Mouse (Mus musculus) large intestine, adult 2 months (tissue): Measurements from ENCODE around the gene Klhdc9. TPM values are rescaled to one million over a fixed set of nuclear protein-coding genes. Genes with fewer than 3 reads are reported as not detected.
A peak's percentile ranks its signal among the peaks of the same experiment; 100 is the strongest.
"Not testable (repeated sequence)": the region's sequence is repeated elsewhere in the genome, so short reads cannot be mapped to it uniquely, and the experiment has no call there.

Source experiments
- DNase-seq: peaks from one replicate; pipeline ENCODE4 v3.0.0-alpha.2; 2012; ENCODE audit warnings: low read depth, low spot score
- WGBS: fragments of 180-500 bp; shearing (Covaris S2); methylation state at CpG from one replicate; pipeline ENCODE4 v1.1.7; 2018; 5-methylcytosine and 5-hydroxymethylcytosine counted together
- polyA plus RNA-seq: library from polyadenylated mRNA; depleted of rRNA; stranded (reverse); fragments of >200 nt; gene quantifications from 2 replicates; pipeline ENCODE4 v1.2.3, GENCODE M21; 2012

Gene Klhdc9
- polyA plus RNA-seq, 1 experiment = 0.14 TPM

DNA sequence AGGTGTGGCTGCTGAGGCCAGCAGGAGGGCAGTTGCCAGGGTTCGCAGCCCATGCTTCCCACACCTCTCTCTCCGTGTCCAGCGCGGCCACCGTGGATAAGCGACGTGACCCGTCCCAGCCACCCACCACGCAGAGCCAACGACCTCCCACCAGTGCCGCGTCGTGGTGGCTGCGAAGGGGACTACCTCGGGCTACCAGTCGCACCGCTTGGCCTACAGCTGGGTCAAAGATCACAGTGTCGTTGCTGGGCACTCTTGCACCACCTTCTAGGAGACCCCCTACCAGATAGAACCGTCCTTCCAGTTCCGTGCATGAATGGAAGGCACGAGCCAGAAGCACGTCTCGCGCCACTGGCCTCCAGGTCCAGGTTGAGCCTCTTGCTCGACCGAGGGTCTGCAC is 345 bp downstream of the Klhdc9 start:
- WGBS = 13% methylated on average over 26 of the region's 26 CpGs
- DNase-seq = no peak

DNA sequence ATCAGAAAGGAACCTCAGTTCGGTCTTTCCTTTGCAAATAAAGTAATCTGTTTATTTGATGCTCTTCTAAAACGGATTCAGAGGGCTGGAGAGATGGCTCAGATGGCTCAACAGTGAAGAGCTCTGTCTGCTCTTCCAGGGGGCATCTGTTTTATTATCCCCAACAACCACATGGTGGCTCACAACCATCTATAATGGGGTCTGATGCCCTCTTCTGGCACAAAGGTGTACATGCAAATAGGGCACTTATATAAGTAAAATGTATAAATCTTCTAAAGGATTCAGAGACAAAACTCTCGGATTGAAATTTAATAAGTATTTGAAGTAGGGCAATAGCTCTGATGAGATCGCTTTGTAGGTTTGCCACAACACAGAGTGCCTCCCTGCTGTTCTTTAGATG is 2.2 kb downstream of the Klhdc9 start:
- WGBS = 55% methylated on average over 4 of the region's 4 CpGs
- no peak for DNase-seq

DNA sequence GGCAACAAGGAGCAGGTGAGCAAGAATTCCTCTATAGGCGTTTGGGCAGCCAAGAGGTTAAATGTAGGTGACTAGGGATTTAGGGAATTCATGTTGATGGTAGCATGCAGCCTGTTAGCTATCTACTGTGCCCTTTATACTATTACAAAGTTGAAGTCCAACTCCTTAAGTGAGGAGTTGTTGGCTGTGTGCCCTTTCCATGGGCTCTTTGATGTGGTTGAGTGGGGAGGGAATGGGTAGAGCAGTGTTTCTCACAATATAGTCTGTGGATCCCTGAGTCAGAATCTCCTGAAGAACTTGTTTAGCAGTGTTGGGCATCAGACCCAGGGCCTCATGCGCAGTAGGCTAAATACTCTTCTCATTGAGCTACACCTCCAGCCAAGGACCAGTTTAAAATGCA is 3.8 kb downstream of the Klhdc9 start:
- WGBS = 92% methylated on average over 2 of the region's 2 CpGs
- DNase-seq = no peak

DNA sequence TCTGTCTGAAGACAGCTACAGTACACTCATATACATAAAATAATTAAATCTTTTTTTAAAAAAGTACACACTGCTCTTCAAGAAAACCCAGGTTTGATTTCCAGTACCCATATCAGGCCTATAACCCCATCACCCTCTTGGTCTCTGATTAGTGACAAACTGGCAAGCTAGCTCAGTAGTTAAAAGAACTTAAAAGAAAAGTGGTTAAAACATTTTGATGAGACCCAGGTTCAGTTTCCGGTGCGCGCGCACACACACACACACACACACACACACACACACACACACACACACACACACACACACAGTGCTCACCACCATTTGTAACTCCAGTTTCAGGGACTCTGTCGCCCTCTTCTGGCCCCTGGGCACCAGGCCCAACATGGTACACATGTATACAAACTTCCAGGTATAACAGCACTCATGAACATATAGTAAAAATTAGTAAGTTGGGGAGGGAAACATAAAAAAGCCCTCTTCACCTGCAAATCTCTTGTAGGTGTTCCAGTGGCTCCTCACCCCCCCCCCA is 4.7 kb downstream of the Klhdc9 start:
- WGBS = 72% methylated on average over 5 of the region's 5 CpGs
- no peak for DNase-seq

DNA sequence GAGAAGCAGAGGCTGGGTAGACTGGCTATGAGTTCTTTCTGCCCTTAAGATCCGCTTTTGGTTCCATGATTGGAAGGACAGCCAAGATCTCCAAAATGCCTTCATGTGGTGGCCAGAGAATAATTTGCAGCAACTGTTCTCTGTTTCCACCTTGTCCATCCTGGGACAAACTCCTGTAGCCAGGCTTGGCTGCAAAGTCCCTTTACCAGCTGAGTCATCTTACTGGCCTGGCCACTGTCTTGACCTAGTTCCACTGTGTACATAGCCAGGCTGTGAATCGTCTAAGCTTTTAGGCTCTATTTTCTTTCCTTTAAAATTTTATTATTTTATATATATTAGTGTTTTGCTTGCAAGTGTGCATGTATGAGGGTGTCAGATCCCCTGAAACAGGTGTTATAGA is 11.4 kb downstream of the Klhdc9 start:
- DNase-seq = no peak
- WGBS = 52% methylated on average over 2 of the region's 2 CpGs

DNA sequence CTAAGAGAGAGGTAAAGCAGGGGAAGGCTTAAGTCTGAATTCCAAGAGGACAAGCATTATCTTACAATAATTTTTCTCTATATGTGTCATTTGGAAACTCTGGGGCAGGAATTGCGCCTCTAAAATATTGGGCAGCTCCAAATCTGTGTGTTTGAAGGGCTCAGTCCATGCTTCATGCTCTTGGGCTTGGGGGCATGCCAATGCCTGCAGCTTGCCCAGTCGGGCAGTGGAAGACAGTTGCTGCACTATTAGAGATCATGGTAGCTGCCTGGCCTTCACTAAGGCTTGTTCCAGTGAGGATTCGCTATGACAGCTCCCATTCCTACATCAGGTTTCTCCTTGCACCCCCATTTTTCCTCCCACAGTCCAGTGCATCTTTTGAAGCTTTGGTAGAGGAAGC is 11.9 kb downstream of the Klhdc9 start:
- 88% methylated on average over 3 of the region's 3 CpGs for WGBS
- DNase-seq = no peak

DNA sequence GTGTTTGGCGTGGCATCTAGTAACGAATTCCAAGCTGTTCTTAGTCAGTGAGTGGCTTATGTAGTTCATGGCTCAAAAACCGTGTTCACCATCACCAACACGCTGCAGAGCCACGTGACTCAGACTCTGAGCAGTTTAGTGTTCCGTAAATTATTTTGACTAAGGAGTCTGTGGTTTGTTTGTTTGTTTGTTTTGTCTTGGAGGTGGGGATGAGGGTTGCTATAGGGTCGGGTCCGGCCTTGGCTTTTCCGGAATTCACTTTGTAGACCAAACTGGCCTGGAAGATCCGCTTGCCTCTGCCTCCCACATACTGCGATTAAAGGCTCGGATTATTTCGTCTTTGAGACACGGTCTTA is 14.5 kb downstream of the Klhdc9 start:
- DNase-seq = no peak
- under 1% methylated on average over 14 of the region's 14 CpGs for WGBS

DNA sequence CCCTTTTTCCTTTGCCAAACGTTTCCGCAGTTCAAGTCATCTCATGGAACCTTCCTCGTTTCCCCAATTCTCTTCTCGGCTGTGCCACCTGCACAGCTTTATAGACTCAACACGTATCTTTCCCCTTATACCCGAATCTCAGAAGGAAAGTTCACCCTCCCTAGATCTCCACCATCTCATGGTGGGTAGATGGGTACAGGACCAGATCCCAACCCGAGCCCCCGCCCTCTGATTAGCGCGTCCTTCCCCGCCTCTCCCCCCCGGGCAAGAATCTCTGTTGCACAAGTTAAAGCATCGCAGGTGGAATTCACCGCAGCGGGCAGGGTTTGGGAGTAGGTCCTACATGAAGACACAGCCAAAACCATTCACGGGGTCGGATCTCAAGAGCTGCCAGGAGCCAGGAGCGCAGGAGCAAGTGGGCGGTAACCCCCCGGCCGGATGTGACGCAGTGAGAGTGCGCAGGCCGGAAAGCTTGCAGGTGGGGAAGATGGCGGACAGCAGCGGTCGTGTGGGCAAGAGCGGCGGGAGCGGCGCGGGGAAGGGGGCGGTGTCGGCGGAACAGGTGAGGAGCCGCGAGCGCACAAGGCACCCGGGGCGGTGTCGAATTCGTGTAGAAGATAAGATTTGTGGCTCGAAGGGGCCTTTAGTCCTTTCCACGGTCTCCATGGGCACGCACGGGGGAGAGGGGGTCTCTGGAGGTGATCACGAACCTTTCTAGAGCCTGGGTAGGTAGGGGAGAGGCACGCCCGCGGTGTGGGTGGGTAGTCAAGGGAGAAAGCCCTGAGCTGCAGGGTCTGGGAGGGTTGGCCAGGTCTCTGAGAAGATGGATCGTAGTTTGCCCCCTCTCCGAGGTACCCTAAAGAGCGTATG is 15.1 kb downstream of the Klhdc9 start, which contains the start of the genes Nit1 and Pfdn2:
Nit1 (minus strand) TSS at position 422 of the 870 bp plus-strand sequence.
Pfdn2 (plus strand) TSS at position 446 of the 870 bp plus-strand sequence.
- WGBS = under 1% methylated on average over 53 of the region's 53 CpGs
- DNase-seq = peak; percentile 67

DNA sequence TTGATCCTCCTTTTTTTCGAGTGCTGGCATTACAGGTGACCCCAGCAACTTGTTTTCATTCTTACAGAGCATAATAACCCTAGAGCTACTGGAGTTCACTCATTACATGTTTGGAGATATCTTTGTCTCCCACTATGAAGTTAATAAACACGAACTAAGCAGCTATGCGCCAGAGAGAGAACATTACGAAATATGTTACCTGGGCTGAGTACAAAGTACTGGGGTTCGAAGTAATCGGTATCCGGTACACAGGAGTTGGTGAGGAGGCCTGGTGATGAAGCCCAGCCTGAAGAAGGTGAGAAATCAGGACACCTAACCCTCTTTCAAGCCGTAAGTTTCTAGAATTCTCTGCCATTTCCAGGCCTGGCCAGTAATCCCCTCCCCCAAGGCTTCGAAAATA is 15.9 kb downstream of the Klhdc9 start:
- WGBS = 48% methylated on average over 9 of the region's 9 CpGs
- no peak for DNase-seq

DNA sequence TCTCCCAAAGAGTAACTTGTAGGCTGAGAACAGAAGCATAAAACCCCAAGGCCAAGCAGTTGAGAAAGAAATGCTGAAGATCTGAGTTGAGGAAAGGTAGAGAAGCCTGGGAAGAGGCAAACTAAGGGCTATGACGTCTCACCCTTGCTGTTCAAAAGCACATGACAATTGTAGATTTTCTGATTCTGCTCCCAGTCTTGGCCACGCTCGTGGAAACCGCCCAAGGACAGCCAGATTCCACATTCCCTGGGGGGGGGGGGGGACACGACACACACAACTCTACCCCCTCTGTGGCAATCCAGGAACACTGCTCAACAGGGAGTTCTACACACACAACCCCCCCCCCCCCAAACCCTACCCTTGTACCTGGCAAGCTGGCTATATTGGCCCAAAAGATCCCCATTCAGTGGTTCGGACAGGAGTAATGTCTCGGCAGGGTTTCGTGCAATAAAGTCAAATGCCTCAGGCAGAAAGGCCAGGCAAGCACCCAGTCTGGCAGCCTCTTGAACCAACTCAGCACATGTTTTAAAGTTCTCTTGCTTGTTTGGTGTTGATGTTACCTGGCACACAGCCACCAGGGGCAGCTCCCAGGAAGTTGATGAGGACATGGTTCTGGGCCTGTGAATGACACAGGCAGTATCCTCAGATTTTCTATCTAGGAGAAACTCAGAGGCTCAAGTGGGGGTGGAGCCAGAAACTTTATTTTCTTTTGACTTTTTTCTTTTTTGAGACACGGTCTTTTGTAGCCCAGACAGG is 16.5 kb downstream of the Klhdc9 start:
- DNase-seq = no peak
- WGBS = 43% methylated on average over 9 of the region's 9 CpGs

DNA sequence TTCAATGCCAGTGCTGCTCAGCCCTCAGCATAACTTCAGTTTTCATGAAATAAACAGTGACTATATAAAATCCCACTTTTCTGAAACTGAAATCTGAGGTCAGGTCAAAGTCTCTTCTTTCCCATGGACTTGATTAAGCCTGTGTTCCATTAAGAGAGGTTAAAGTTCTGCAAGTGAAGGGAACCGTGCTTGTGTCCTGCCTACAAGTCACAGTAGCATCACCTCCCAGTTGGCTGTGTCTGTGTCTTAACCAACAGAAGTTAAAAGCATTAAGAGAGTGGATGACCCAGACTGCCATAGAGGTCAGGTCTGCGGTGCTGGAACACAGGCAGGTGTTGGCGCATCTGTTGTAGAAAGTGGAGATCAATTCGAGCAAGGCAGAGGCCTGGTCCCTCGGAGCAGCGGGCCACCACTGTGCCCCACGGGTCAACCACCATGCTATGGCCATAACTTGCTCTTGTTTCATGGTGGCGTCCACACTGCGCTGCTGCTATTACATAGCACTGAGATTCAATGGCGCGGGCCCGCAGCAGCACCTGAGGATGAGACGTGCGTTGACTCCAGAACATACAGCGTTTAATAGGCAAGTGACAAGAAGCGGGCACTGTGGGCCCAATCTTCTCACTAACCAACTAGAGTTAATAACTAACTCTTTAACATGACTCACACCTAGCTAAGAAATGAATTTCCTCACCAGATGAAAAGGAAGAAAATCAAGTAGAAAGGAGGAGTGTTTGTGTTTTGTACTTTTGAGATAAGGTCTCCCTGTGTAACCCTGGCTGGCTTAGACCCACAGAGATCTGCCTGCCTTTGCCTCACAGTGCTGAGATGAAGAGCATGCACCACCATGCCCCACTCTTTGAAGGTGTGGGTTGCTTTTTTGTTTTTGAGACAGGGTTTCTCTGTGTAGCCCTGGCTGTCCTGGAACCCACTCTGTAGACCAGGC is 18.1 kb downstream of the Klhdc9 start:
- WGBS = 78% methylated on average over 16 of the region's 16 CpGs
- no peak for DNase-seq

DNA sequence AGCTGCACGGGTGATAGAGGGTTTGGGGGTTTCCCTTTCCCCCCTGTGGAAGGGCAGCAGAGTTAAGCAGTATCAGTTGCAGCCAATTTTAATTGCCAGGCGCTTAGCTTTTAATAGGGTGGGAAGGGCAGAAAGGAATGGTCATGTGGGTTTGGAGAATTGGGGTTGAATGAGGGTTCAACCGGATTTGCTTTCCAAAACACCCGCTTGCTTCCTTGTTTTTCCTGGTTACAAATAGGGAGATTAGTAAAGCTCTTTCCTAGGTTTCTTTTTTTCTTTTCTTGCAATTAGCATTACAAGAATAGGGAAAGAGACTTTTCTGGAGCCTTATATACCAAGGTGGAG is 30.4 kb downstream of the Klhdc9 start:
- WGBS = 0% methylated on average over 4 of the region's 4 CpGs
- DNase-seq = no peak

DNA sequence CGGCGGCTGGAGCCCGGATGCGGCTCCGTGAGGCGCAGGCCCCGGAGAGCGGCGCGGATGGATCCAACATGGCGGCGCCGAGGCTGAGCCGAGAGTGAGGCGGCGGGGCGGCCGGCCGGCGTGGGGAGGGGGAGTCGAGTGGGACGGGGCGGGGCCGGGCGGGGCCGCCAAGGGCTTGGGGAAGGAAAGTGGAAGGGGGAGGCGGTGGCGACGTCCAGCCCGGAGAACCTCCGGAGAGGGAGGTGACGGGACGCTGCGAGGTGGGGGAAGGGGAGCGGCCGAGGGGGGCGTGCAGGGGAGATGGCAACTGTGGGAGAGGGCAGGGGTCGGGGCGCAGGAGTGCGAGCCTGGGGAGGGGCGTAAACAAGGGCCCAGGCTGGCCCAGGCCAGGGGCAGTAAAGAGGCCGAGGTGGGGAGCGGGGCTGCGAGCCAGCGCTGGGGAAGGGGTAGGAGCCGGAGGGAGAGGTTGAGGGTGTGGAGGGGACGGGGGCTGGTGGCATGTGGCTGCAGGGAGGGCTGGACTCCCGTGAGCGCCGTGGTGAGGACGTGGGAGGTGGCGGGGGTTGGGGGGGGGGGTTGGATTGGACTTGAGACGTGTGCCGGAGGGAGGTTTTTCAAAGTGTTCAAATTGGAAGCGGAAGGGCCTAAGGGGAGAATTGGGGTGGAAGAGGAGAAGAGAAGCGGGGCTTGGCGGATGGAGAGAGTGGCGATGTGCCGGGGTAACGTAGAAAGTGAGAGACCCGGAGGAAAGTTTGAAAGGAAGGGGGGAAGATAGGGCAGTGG is 31.0 kb downstream of the Klhdc9 start:
- WGBS = 1% methylated on average over 57 of the region's 61 CpGs

DNA sequence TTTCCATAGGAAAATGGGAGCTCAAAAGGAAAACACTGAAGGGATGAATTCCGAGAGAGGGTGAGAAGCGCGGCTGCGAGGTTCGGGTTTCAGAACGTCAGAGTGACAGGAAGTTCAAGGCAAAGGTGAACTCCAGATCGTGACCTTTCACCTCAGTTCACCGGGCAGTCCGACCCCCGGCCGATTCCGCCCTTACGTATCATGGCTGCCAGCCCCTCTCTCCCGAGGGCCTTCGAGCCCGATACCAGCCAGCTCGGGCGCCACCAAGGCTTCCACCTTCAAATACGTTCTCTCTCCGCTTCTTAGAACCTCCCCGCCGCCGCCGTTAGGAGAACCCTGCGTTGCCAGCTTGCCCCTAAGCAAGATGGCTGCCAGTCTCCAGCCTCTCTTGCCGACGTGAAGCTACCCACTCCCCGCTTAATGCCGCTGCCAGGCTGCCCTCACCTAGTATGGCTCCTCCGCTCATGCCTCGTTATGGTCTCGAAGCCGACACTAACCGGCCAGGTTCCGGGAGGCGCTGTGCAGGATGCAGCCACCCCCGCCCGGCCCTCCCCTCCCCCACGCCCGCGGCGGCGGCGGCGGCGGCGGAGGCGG is 31.7 kb downstream of the Klhdc9 start, which contains the start of gene Dedd:
Dedd (plus strand) TSS at position 307 of the 594 bp plus-strand sequence.
- under 1% methylated on average over 41 of the region's 48 CpGs for WGBS
- DNase-seq = no peak

More for the DNA sequence above, 31.0 kb downstream of the Klhdc9 start:
- no peak for DNase-seq

DNA sequence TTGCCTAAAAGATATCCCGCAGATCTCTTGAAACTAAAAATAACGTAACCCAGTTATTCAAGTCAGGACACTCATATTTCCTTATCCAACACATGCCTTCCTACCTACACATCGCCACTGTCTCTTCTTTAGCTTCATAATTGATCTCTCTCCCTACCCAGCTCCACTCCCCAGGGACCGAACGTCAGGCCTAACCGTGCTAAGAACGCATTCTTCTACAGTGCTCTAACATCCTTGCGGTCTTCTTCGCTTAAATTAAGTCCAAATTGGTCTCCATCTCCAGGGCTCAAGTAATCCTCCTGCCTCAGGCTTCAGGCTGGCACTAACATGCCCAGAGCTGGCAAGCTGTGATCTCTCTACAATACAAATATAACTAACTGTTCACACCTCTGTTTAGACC is 32.4 kb downstream of the Klhdc9 start:
- DNase-seq = no peak
- WGBS = 11% methylated on average over 9 of the region's 9 CpGs

DNA sequence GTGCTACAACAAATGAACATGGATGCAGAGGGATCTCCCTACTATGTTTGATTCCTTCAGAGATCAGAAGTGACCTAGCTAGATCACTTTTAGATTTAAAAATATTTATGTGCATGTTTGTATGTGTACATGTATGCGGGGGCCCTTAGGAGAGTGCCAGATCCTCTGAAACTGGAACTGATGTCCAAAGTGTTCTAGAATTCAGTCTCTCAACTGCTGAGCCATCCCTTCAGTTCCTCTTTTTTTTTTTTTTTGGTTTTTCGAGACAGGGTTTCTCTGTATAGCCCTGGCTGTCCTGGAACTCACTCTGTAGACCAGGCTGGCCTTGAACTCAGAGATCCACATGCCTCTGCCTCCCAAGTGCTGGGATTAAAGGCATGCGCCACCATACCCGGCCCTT is 34.0 kb downstream of the Klhdc9 start:
- 59% methylated on average over 4 of the region's 4 CpGs for WGBS
- DNase-seq = not testable (repeated sequence)

DNA sequence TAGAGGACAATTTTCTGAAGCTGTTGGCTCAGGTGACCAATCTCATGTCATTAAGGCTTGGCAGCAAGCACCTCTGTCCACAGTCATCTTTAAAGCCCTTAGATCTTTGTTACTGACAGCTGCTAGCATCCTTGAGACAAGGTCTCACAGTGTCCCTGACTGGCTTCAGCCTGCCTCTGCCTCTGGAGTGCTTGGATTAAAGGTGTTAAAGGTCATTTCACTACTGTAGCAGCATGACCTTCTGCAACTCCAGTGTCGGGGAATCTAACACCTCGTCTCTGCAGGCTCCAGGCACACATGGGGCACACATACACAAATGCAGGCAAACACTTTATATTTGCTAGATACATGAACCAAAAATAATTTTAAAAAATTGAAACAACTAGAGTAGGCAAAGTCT is 35.0 kb downstream of the Klhdc9 start:
- WGBS = 64% methylated on average over 2 of the region's 2 CpGs

DNA sequence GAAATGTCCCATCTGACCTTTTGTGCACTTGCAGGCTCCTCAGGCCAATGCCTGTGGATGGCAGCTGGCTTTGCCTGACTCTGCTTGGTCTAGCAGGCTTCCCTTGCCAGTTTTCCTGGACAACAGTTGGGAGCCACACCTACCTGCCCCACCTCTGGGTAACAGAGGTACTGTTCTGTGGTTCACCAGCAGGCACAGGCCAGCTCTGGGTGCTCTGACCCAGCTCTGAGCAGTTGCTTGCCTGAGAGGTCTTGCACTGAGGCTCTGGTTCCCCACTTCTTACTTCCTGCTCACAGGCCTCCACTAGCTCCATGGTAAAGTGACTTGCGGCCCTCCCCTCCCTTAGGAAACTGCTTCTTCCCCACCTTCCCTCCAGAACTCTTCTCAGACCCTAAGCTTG is 38.6 kb downstream of the Klhdc9 start:
- DNase-seq = no peak
- WGBS = 60% methylated on average over 1 of the region's 1 CpGs

More for the DNA sequence above, 35.0 kb downstream of the Klhdc9 start:
- DNase-seq = no peak
